Mouse (Mus musculus): Measurements from ENCODE around the gene Miga2. TPM values are rescaled to one million over a fixed set of nuclear protein-coding genes. Genes with fewer than 3 reads are reported as not detected.

Gene Miga2
- total and polyA plus RNA-seq, 2 experiments from 2014 or later: 28.6 to 70.8 TPM

DNA sequence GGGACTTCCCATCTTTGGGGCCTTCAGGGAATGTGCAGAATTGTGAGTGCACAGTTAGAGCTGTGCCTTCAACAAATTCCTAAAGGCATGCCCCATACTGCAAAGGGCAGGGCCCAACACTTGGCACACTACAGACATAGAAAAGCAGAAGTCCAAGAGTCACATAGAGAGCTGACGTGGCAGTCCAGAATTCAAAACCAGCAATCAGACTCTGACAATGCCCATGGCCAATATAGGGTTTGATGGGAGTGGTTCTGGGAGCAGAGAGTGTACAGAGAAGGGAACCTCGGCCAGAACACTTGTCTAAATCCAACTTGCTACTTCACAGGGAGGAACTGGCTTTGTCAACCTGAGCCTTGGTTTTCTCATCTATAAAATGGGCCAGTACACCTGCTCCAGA is 43.2 kb downstream of the Miga2 start:
- no peak overlapping the region for H3K27ac ChIP-seq (ENCODE audit: low read depth, low read length)
- DNase-seq (no peak), ATAC-seq (no peak)
- no peak overlapping the region for H3K4me3 ChIP-seq (ENCODE audit: low read depth, low read length)
- 84% methylated on average over 2 of the region's 2 CpGs for WGBS
- H3K36me3 ChIP-seq (ENCODE audit: insufficient read depth): peaks cover 90% of the 10 kb centered on the region
- H3K9ac ChIP-seq: no peak overlapping the region
- H3K27me3 ChIP-seq (ENCODE audit: insufficient read depth, low read length): no peaks in the 10 kb centered on the region
- H3K4me2 ChIP-seq (ENCODE audit: low read depth): no peak overlapping the region
- TF ChIP-seq CTCF (IDR thresholded peaks at IDR 0.05; ENCODE audit: low read depth): no peak
- no peaks in the 10 kb centered on the region for H3K4me1 ChIP-seq (ENCODE audit: insufficient read depth)
- H3K9me3 ChIP-seq (ENCODE audit: low read length): no peaks in the 10 kb centered on the region

DNA sequence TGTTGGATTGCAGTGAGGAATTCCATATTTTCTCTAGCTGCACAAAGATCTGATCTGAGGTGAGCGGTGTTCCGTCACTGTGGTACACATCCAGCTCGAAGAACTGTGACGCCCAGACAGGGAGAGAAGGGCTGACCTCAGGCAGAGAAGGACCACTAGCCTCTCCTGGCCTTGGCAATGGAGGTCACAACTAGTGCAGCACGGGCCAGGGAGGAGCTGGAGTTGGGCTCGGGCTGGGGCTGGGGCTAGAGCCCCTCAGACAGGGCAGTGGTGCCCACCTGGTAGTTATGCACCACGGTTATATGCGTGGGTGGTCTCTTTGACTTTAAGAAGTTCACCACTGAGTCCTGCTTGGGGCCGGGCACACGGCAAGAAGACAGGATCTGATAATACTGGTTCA is 43.7 kb downstream of the Miga2 start:
- DNase-seq (no peak), ATAC-seq (no peak)
- Histone ChIP-seq H3K36me3 (ENCODE audit: insufficient read depth) (peaks cover 88% of the 10 kb centered on the region), H3K4me3 (ENCODE audit: low read depth, low read length) (no peak overlapping the region), H3K27ac (ENCODE audit: low read depth, low read length) (no peak overlapping the region), H3K9ac (no peak overlapping the region), H3K4me2 (ENCODE audit: low read depth) (no peak overlapping the region), H3K9me3 (ENCODE audit: low read length) (no peaks in the 10 kb centered on the region), H3K4me1 (ENCODE audit: insufficient read depth) (no peaks in the 10 kb centered on the region), H3K27me3 (ENCODE audit: insufficient read depth, low read length) (no peaks in the 10 kb centered on the region)
- WGBS: 91% methylated on average over 10 of the region's 10 CpGs
- TF ChIP-seq CTCF (IDR thresholded peaks at IDR 0.05; ENCODE audit: low read depth): no peak

DNA sequence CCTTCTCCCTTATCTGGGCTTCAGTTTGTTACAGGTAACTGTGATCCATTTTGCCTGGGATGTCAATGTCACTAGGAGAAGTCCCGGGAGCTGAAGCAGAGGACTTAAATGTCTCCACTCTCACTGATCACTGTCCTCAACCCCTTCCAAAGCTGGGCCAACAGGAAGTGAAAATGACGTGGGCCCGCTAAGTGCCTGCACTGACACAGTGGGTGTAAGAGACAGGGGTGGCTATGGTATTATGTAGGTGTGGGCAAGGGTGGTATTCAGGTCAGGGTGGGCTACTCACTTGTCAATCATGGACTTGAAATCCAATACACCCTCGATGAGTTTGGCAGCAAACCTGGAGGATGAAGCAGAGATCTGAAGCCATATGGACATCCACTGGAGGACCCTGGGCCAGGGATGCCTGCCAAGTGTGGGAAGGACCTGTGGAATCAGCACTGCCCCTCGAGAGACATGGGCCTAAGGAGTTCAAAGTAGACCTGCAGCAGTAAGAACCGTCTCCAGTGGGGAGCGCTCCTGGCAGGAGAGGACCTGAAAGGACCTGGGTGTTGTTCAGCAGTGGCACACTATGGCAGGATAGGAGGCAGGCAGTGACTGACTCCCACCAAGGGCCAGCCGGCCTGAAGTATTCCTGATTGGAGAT is 44.5 kb downstream of the Miga2 start:
- DNase-seq (no peak), ATAC-seq (no peak)
- Histone ChIP-seq H3K36me3 (ENCODE audit: insufficient read depth) (peaks cover 80% of the 10 kb centered on the region), H3K4me2 (ENCODE audit: low read depth) (no peak overlapping the region), H3K9me3 (ENCODE audit: low read length) (no peaks in the 10 kb centered on the region), H3K27ac (ENCODE audit: low read depth, low read length) (no peak overlapping the region), H3K9ac (no peak overlapping the region), H3K4me3 (ENCODE audit: low read depth, low read length) (no peak overlapping the region), H3K27me3 (ENCODE audit: insufficient read depth, low read length) (no peaks in the 10 kb centered on the region), H3K4me1 (ENCODE audit: insufficient read depth) (no peaks in the 10 kb centered on the region)
- WGBS: 88% methylated on average over 8 of the region's 8 CpGs
- no peak for TF ChIP-seq CTCF (IDR thresholded peaks at IDR 0.05; ENCODE audit: low read depth)

DNA sequence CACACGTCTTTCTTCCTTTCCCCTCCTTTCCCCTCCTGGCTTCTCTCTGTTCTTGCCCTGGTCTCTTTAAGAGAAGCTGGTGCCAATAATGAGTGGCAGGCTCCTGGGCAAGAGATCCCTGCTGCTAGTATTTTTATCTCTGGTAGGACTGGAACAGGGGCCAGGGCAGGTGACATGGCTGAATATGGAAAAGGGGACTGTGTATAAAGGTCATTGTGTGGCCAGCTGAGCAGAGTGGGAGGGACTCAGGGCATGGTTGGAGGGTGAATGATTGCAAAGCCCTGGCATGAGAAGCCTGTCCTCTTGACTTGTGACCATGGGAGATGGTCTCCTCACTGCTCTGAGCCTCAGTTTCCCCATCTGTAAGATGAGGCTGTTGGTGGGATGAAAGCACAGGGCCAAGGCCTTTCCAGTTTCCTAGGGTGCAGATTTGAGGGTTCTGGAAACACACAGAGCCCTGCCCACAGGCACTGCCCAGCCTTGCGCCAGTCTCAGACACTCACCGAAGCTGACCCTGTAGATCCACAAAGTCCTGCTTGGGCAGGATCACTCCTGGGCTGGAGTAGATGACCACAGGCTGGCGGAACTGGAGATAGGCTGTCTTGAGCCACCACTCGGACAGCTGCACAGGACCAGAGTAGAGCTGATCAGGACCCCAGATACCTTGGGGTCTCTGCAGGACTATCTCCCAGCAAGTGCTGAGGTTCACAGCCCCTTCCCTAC is 45.6 kb downstream of the Miga2 start:
- Histone ChIP-seq H3K4me2 (ENCODE audit: low read depth) (no peak overlapping the region), H3K36me3 (ENCODE audit: insufficient read depth) (peaks cover 71% of the 10 kb centered on the region), H3K4me1 (ENCODE audit: insufficient read depth) (peaks cover 7% of the 10 kb centered on the region), H3K9ac (no peak overlapping the region), H3K27ac (ENCODE audit: low read depth, low read length) (no peak overlapping the region), H3K4me3 (ENCODE audit: low read depth, low read length) (no peak overlapping the region), H3K27me3 (ENCODE audit: insufficient read depth, low read length) (no peaks in the 10 kb centered on the region), H3K9me3 (ENCODE audit: low read length) (no peaks in the 10 kb centered on the region)
- DNase-seq: no peak
- TF ChIP-seq CTCF (IDR thresholded peaks at IDR 0.05; ENCODE audit: low read depth): no peak
- no peak for ATAC-seq
- 87% methylated on average over 5 of the region's 5 CpGs for WGBS

DNA sequence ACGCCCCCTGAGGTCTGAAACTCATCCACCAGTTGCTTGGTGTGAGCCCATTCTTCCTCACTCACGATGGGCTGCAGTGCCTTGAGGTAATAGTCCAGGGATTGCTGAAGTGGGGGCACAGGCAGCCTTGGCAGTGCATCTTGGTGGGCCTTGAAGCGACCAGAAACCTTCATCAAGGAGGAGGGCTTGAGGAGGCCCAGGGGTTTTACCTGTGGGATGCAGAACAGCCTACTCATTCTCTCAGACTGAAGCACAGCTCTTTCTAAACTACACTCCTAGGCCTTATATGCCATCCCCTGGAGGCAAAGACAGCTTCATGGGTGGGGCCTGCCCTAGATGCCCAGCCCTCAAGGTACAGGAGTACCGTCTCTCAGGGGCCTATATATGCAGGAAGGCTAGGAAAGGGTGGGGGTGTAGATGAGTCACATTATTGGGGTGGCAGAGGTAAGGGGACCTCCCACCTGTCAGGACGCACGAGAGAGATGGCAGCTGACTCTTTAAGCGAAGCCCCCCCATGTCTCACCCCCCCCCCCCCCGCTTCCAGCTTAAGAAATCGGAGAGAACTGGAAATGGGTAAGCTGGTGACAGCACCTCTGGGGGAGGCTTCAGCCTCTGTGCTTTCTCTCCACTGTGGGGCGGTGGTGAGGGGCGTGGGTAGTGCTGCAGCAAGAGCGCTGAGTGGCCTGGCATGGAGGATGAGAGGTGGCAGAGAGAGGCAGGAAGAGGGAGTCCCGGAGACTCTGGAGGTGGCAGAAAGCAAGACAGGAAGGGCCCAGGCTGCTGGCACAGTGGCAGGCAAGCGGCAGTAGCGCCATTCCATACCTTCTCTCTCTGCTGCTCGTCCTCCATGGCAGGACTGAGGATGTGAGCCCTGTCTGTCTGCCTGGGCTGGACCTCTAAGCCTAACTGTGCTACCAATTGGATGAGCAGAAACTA is 49.3 kb downstream of the Miga2 start:
- peak overlapping the region; percentile 18; the same call in 1 of the 2 replicates for H3K9ac ChIP-seq
- H3K9me3 ChIP-seq (ENCODE audit: low read length): no peaks in the 10 kb centered on the region
- H3K4me1 ChIP-seq (ENCODE audit: insufficient read depth): peaks cover 11% of the 10 kb centered on the region
- WGBS: 66% methylated on average over 16 of the region's 16 CpGs
- ATAC-seq: no peak
- H3K27ac ChIP-seq (ENCODE audit: low read depth, low read length): no peak overlapping the region
- TF ChIP-seq CTCF (IDR thresholded peaks at IDR 0.05; ENCODE audit: low read depth): 0 out of 2 replicates have a peak, but pooled peaks have one; percentile 3
- H3K4me3 ChIP-seq (ENCODE audit: low read depth, low read length): no peak overlapping the region
- DNase-seq: no peak
- peaks cover 36% of the 10 kb centered on the region for H3K36me3 ChIP-seq (ENCODE audit: insufficient read depth)
- peak overlapping the region; percentile 85; the same call in 1 of the 2 replicates for H3K4me2 ChIP-seq (ENCODE audit: low read depth)
- no peaks in the 10 kb centered on the region for H3K27me3 ChIP-seq (ENCODE audit: insufficient read depth, low read length)

DNA sequence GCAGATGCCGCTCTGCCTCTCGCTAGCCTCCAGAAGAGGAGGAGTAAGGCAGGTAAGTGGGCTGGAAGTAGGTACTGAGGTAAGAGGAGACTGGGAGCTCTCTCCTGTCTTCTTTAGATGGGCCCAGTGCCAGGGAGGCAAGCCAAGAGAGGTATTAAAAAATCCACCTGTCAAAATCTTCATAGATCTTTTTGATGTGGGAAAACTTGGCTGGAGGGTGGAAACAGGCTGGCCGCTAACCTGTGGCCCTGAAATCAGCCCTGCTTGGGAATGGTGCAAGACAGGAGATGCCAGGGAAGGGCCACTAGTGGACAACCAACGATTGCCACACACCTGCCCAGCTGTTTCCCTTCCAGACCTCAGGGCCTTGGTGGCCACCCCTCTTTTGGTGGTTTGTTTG is 50.1 kb downstream of the Miga2 start:
- Histone ChIP-seq H3K9me3 (ENCODE audit: low read length) (no peaks in the 10 kb centered on the region), H3K27me3 (ENCODE audit: insufficient read depth, low read length) (no peaks in the 10 kb centered on the region), H3K36me3 (ENCODE audit: insufficient read depth) (peaks cover 29% of the 10 kb centered on the region), H3K4me2 (ENCODE audit: low read depth) (peak overlapping the region; percentile 85), H3K4me1 (ENCODE audit: insufficient read depth) (peaks cover 13% of the 10 kb centered on the region), H3K27ac (ENCODE audit: low read depth, low read length) (no peak overlapping the region), H3K4me3 (ENCODE audit: low read depth, low read length) (no peak overlapping the region), H3K9ac (0 out of 2 replicates have a peak overlapping the region, but pooled peaks have one; percentile 90)
- DNase-seq (no peak), ATAC-seq (no peak)
- WGBS: 87% methylated on average over 4 of the region's 4 CpGs
- no peak for TF ChIP-seq CTCF (IDR thresholded peaks at IDR 0.05; ENCODE audit: low read depth)

Measured in forebrain, postnatal 0 days (tissue).